ENCODE assay signal across 8 mouse cellular contexts in genomic region chr11:98907437-98908173, GRCm38 (mm10). TPM values are rescaled to one million over a fixed set of nuclear protein-coding genes. Genes with fewer than 3 reads are reported as not detected.
DNase-seq lines count a peak whose midpoint lies in the region; ATAC-seq lines count a peak whose summit lies in the region.

TSS of gene Cdc6 (plus strand) at chr11:98907801.

- peaks cover 3% of the 10 kb centered on the region; the same call in 1 of the 2 replicates for H3K4me1 ChIP-seq in brown adipose tissue, adult 24 weeks (ENCODE audit: control insufficient read depth, insufficient read depth, insufficient read length, low read length)
- peaks cover 64% of the 10 kb centered on the region for H3K4me1 ChIP-seq in heart, embryonic 13.5 days
- peaks cover 90% of the 10 kb centered on the region for H3K4me1 ChIP-seq in liver, embryonic 12.5 days
- H3K4me1 ChIP-seq in stomach, embryonic 15.5 days, result peaks cover 28% of the 10 kb centered on the region

- no peaks in the 10 kb centered on the region for H3K9me3 ChIP-seq in heart, embryonic 13.5 days
- H3K9me3 ChIP-seq in liver, embryonic 12.5 days (replicated peaks), result no peaks in the 10 kb centered on the region
- no peaks in the 10 kb centered on the region for H3K9me3 ChIP-seq in stomach, embryonic 15.5 days

- under 1% methylated on average over 49 of the region's 49 CpGs for WGBS in heart, embryonic 13.5 days
- WGBS in liver, embryonic 12.5 days (ENCODE audit: insufficient replicate concordance), result under 1% methylated on average over 49 of the region's 49 CpGs
- WGBS in stomach, embryonic 15.5 days, result under 1% methylated on average over 49 of the region's 49 CpGs

- H3K36me3 ChIP-seq in heart, embryonic 13.5 days, result peaks cover 35% of the 10 kb centered on the region
- H3K36me3 ChIP-seq in liver, embryonic 12.5 days, result peaks cover 45% of the 10 kb centered on the region
- H3K36me3 ChIP-seq in stomach, embryonic 15.5 days, result peaks cover 11% of the 10 kb centered on the region; the same call in 1 of the 2 replicates

- peak within 1 kb of the TSS; percentile 84 for H3K9ac ChIP-seq in heart, embryonic 13.5 days
- peak within 1 kb of the TSS; percentile 92 for H3K9ac ChIP-seq in liver, embryonic 12.5 days
- peak within 1 kb of the TSS; percentile 50 for H3K9ac ChIP-seq in stomach, embryonic 15.5 days

- peak within 1 kb of the TSS; percentile 50 for H3K4me3 ChIP-seq in brown adipose tissue, adult 24 weeks (ENCODE audit: insufficient read depth, low read depth, low read length)
- H3K4me3 ChIP-seq in heart, embryonic 13.5 days, result peak within 1 kb of the TSS; percentile 68
- peak within 1 kb of the TSS; percentile 82 for H3K4me3 ChIP-seq in liver, embryonic 12.5 days
- H3K4me3 ChIP-seq in stomach, embryonic 15.5 days (replicated peaks), result peak within 1 kb of the TSS; percentile 63

- H3K27ac ChIP-seq in brown adipose tissue, adult 24 weeks (replicated peaks; ENCODE audit: low read depth, low read length), result no peak within 1 kb of the TSS
- peak within 1 kb of the TSS; percentile 55 for H3K27ac ChIP-seq in heart, embryonic 13.5 days (replicated peaks)
- H3K27ac ChIP-seq in liver, embryonic 12.5 days, result peak within 1 kb of the TSS; percentile 98
- peak within 1 kb of the TSS; percentile 94 for H3K27ac ChIP-seq in stomach, embryonic 15.5 days

- ATAC-seq in heart, embryonic 13.5 days (ENCODE audit: extremely low read depth, insufficient number of reproducible peaks, low FRiP score, low TSS enrichment), result peak; percentile 95
- peak; percentile 88 for ATAC-seq in liver, embryonic 12.5 days
- ATAC-seq in stomach, embryonic 15.5 days (ENCODE audit: insufficient read depth, low FRiP score, low read depth), result peak; percentile 93

- H3K4me2 ChIP-seq in heart, embryonic 13.5 days, result peak within 1 kb of the TSS; percentile 96
- H3K4me2 ChIP-seq in liver, embryonic 12.5 days, result peak within 1 kb of the TSS; percentile 89
- H3K4me2 ChIP-seq in stomach, embryonic 15.5 days, result peak within 1 kb of the TSS; percentile 82

- H3K27me3 ChIP-seq in heart, embryonic 13.5 days (replicated peaks), result no peaks in the 10 kb centered on the region
- no peaks in the 10 kb centered on the region for H3K27me3 ChIP-seq in liver, embryonic 12.5 days (replicated peaks)
- H3K27me3 ChIP-seq in stomach, embryonic 15.5 days (replicated peaks), result no peaks in the 10 kb centered on the region

- DNase-seq in CD4-positive, CD25-positive, alpha-beta regulatory T cell, adult 2 months (ENCODE audit: low read depth, low spot score), result peak; percentile 96
- DNase-seq in fat pad, adult 2 months (ENCODE audit: extremely low read depth, low read depth, low spot score), result peak; percentile 65
- peak; percentile 98 for DNase-seq in kidney, postnatal 10 days
- peak; percentile 94 to 96 for DNase-seq in natural killer cell, adult 2 months (ENCODE audit: low spot score in 2 of 2)

RNA-seq across cellular contexts. Expression of gene Cdc6, which starts in this region (rescaled TPM):
- 0.28 and 1.7 TPM in 2 replicates for polyA plus RNA-seq in brown adipose tissue, adult 24 weeks (2012; ENCODE audit: insufficient read depth, insufficient read length, missing spikeins)
- 21.1 and 22.9 TPM in 2 replicates for polyA plus RNA-seq in heart, embryonic 13.5 days (2015; fragmentation: Nextera tagmentation; extraction: Ambion mirVana)
- 86.5 and 89.9 TPM in 2 replicates for polyA plus RNA-seq in liver, embryonic 12.5 days (2016; fragmentation: Nextera tagmentation; extraction: Ambion mirVana)
- polyA plus RNA-seq in stomach, embryonic 15.5 days (2015; fragmentation: Nextera tagmentation; extraction: Ambion mirVana), result 28.8 and 30.3 TPM in 2 replicates
